Mouse (Mus musculus) limb, embryonic 11.5 days (tissue): Measurements from ENCODE around the gene Gas2l2. TPM values are rescaled to one million over a fixed set of nuclear protein-coding genes. Genes with fewer than 3 reads are reported as not detected.

ENCODE experiments used
- ATAC-seq: fragments of 200-750 bp; cut with Nextera tagmentation; 2 replicates; pipeline ENCODE4 v1.8.0; 2017; ENCODE audit warnings: low read depth; ENCODE audit not compliant: insufficient number of reproducible peaks, low FRiP score, low TSS enrichment
- DNase-seq: peaks from one replicate; pipeline ENCODE4 v3.0.0-alpha.2; 2015; ENCODE audit warnings: low spot score
- H3K27ac ChIP-seq: fragments of 300-500 bp; sonication (generic); replicated peaks from 2 replicates; pipeline ENCODE4 v1.5.1; 2014; ENCODE audit warnings: low read depth, mild to moderate bottlenecking, low read length
- H3K27me3 ChIP-seq: fragments of 300-500 bp; sonication (generic); 2 replicates; pipeline ENCODE4 v1.6.1; 2014; ENCODE audit warnings: mild to moderate bottlenecking, low read length, mixed read lengths; ENCODE audit not compliant: control insufficient read depth, insufficient read depth
- H3K36me3 ChIP-seq: fragments of 300-500 bp; sonication (generic); 2 replicates; pipeline ENCODE4 v1.6.1; 2014; ENCODE audit warnings: mild to moderate bottlenecking, low read length, moderate library complexity, mixed read lengths; ENCODE audit not compliant: control insufficient read depth, insufficient read depth
- H3K4me1 ChIP-seq: fragments of 300-500 bp; sonication (generic); 2 replicates; pipeline ENCODE4 v1.6.1; 2014; ENCODE audit warnings: low read length, mixed read lengths; ENCODE audit not compliant: control insufficient read depth, insufficient read depth
- H3K4me2 ChIP-seq: fragments of 300-500 bp; sonication (generic); 2 replicates; pipeline ENCODE4 v1.6.1; 2014; ENCODE audit warnings: low read depth, mild to moderate bottlenecking, moderate library complexity; ENCODE audit not compliant: severe bottlenecking
- H3K4me3 ChIP-seq: fragments of 300-500 bp; sonication (generic); 2 replicates; pipeline ENCODE4 v1.5.1; 2014; ENCODE audit warnings: low read depth, low read length
- H3K9ac ChIP-seq: fragments of 300-500 bp; sonication (generic); 2 replicates; pipeline ENCODE4 v1.6.1; 2014; ENCODE audit warnings: mild to moderate bottlenecking, low read length
- H3K9me3 ChIP-seq: fragments of 300-500 bp; sonication (generic); 2 replicates; pipeline ENCODE4 v1.6.1; 2016; ENCODE audit warnings: low read length; ENCODE audit not compliant: control insufficient read depth
- WGBS: fragments of 180-500 bp; shearing (Covaris S2); extraction: QIAGEN DNeasy Blood & Tissue Kit; methylation state at CpG from one replicate; pipeline ENCODE4 v1.1.7; 2014; 5-methylcytosine and 5-hydroxymethylcytosine counted together
- polyA plus RNA-seq: library from polyadenylated mRNA; unstranded; fragments of >200 nt; fragmentation: Nextera tagmentation; extraction: Ambion mirVana; gene quantifications from 2 replicates; pipeline ENCODE4 v1.2.1, GENCODE M21; 2014

Gas2l2 gene
- polyA plus RNA-seq, 1 experiment from 2014 or later: not detected

DNA sequence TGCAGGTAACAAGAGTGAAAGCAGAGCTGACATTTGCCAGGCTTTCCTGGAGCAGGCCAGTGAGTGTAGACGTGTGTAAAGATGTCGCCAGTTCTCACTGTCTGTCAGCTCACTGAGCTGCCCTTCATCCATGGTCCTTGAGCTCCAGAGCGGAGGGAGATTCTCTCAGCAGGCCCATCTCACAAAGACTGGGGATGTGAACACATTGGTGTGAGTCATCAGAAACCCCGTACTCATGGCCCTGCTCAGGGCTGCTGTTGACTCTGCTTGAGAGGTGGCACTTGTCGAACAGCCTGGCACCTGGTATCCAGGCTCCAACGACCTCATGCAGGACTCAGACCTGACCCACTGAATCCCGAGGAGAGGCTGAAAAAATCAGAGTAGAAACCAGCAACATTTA lies 25.5 kb downstream of the Gas2l2 start:
- no peak for ATAC-seq
- Histone ChIP-seq H3K4me3 (no peak overlapping the region), H3K4me1 (no peaks in the 10 kb centered on the region), H3K9ac (no peak overlapping the region), H3K9me3 (no peaks in the 10 kb centered on the region), H3K4me2 (no peak overlapping the region), H3K36me3 (no peaks in the 10 kb centered on the region; the same call in 1 of the 2 replicates), H3K27me3 (no peaks in the 10 kb centered on the region), H3K27ac (no peak overlapping the region)
- no peak for DNase-seq
- 87% methylated on average over 7 of the region's 7 CpGs for WGBS

DNA sequence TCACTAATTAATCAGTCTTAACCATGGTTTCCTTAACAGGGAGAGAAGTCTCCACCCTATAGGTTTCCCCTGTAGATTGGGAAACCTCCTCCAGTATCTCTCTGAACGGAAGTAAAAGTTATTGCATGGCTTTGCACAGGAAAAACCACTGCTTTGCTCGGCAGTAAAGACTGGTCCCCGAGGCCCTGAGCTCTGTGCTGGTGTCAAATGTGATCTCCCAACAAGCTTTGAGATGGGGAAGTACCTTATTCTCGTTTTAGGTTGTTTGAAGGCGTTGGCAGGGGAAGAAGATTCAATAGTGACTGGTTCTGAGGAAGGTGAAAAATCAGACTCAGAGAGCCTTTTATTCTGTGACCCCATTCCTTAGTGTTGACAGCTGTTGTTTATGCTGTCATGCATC lies 30.5 kb downstream of the Gas2l2 start:
- no peak for DNase-seq
- ATAC-seq: no peak
- WGBS: 83% methylated on average over 5 of the region's 5 CpGs

DNA sequence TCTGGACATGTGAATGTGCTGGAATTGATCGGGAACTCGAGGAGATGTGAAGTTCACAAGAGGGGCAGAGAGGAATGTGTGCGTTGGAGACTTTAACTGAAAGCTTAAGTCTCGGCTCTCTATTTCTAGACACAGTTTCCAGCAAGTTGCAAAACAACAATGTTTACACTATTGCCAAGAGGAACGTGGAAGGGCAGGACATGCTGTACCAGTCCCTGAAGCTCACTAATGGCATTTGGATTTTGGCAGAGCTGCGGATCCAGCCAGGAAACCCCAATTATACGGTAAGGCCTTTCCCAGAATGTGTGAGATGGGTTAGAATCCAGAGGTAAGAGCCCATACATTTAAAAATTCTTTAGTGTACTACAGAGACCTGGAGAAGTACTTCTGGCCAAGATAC lies 31.6 kb downstream of the Gas2l2 start:
- Histone ChIP-seq H3K9ac (no peak overlapping the region), H3K9me3 (no peaks in the 10 kb centered on the region), H3K4me1 (no peaks in the 10 kb centered on the region), H3K27ac (no peak overlapping the region), H3K4me3 (no peak overlapping the region), H3K36me3 (0 out of 2 replicates have a peak, but pooled peaks cover 5% of the 10 kb centered on the region), H3K27me3 (no peaks in the 10 kb centered on the region), H3K4me2 (no peak overlapping the region)
- WGBS: 91% methylated on average over 7 of the region's 7 CpGs
- ATAC-seq (no peak), DNase-seq (no peak)

More for the DNA sequence above, 30.5 kb downstream of the Gas2l2 start:
- Histone ChIP-seq H3K4me2 (no peak overlapping the region), H3K9me3 (no peaks in the 10 kb centered on the region), H3K36me3 (0 out of 2 replicates have a peak, but pooled peaks cover 5% of the 10 kb centered on the region), H3K4me3 (no peak overlapping the region), H3K4me1 (no peaks in the 10 kb centered on the region), H3K27ac (no peak overlapping the region), H3K27me3 (no peaks in the 10 kb centered on the region), H3K9ac (no peak overlapping the region)

DNA sequence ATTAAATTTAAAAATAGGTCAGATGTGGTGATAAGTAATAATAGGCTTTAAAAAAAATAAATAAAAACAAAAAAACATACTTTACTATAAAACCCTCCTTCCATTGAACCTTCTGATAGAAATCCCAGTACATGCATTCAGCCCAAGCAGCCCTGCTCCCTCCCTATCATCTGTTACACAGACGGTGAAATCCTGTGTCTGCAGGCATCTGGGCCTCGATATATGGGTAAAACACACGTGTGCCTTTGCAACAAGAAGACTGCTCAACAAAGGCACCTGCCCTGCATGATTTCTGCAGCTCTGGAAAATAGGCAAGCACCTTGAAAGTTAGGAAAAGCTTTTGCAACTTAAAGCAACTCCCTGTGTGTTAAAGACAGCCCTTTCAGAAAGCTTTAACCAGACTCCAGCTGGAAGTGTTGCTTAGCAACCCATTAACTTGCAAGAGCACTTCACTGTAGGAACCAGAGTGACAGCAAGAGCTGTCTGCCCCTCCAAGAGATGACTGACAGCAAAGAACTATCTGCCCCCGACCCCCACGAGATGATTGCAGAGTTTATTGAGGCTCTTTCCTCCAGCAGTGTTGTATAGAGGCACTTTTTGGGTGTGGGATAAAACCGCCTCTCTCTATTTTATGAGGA lies 34.3 kb downstream of the Gas2l2 start:
- no peak overlapping the region for H3K4me2 ChIP-seq
- 55% methylated on average over 6 of the region's 6 CpGs for WGBS
- no peaks in the 10 kb centered on the region for H3K27me3 ChIP-seq
- 0 out of 2 replicates have a peak, but pooled peaks cover 5% of the 10 kb centered on the region for H3K36me3 ChIP-seq
- H3K9ac ChIP-seq: no peak overlapping the region
- no peak for DNase-seq
- no peak for ATAC-seq
- no peak overlapping the region for H3K27ac ChIP-seq
- no peaks in the 10 kb centered on the region for H3K4me1 ChIP-seq
- no peaks in the 10 kb centered on the region for H3K9me3 ChIP-seq
- no peak overlapping the region for H3K4me3 ChIP-seq

DNA sequence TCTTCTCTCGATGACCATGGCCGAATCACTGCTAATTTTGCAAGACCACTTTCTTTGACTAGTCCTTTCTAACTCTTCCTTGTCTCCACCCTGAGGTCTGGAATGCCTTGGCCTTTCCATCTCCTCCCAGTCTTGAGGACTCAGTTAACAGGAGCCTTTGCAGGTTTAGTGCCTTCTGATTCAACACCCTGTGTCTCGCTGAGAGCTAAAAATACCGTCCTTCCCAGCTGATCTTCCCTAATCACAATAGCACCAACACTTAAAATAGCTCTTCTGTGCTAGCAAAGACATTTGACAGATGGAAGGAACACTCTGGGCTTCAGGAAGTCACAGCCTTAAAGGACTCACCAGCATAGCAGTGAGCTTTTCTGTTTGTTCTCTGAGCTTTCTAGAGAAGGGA lies 36.2 kb downstream of the Gas2l2 start:
- Histone ChIP-seq H3K4me1 (no peaks in the 10 kb centered on the region), H3K27ac (no peak overlapping the region), H3K9ac (no peak overlapping the region), H3K4me2 (no peak overlapping the region), H3K36me3 (peaks cover 3% of the 10 kb centered on the region; the same call in 1 of the 2 replicates), H3K27me3 (no peaks in the 10 kb centered on the region), H3K4me3 (no peak overlapping the region), H3K9me3 (no peaks in the 10 kb centered on the region)
- WGBS: 90% methylated on average over 4 of the region's 4 CpGs
- DNase-seq (no peak), ATAC-seq (no peak)

DNA sequence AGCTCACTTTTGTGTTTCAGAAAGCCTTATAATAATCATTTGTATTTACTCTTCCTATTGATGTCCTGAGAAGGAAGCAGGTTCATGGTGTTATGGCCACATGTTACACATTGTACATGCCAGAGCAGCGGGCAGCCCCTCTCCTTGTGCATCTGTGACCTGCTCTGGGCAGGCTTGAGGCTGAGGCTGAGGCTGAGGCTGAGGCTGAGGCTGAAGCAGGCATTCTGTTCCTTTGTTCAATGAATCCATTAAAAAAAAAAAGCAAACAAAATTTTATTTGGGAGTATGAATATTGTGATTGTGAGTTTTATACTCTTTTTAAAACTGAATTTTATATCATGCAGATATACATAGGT lies 45.7 kb downstream of the Gas2l2 start:
- Histone ChIP-seq H3K9me3 (no peaks in the 10 kb centered on the region), H3K4me3 (no peak overlapping the region), H3K9ac (no peak overlapping the region), H3K27ac (no peak overlapping the region), H3K4me1 (no peaks in the 10 kb centered on the region), H3K27me3 (no peaks in the 10 kb centered on the region), H3K4me2 (no peak overlapping the region), H3K36me3 (no peaks in the 10 kb centered on the region; the same call in 1 of the 2 replicates)
- DNase-seq (no peak), ATAC-seq (no peak)
- 83% methylated on average over 1 of the region's 1 CpGs for WGBS

DNA sequence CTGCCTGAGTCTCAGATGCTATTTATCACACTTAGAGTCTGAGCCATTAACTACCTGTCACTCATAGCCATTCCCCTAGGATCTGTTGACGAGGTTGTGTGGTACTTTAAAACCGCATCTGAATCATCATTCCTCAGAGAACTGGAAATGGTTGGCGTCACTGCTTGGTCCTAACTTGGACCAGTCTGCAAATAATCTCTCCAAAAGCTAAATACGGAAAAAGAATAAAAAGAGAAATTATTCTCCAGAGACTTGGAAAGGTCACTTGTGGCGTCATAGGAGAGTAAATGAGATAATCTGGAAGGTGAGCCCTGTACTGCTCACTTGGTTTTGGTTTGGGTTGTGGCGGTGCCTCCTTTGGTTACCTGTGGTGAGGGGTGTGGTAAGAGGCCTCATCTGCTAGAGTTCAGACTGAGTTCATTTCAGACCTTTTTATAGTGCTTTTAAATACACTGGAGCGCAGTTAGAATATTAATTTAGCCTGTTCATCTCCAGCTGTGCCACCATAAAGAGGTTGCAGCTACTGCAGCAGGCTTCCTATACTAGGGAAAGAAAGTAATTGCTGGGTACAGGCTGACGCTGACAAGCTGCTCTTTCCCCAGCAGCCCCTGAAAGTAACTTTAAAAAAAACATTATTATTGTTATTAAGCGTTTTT lies 46.3 kb downstream of the Gas2l2 start:
- ATAC-seq (no peak), DNase-seq (no peak)
- 69% methylated on average over 9 of the region's 9 CpGs for WGBS

DNA sequence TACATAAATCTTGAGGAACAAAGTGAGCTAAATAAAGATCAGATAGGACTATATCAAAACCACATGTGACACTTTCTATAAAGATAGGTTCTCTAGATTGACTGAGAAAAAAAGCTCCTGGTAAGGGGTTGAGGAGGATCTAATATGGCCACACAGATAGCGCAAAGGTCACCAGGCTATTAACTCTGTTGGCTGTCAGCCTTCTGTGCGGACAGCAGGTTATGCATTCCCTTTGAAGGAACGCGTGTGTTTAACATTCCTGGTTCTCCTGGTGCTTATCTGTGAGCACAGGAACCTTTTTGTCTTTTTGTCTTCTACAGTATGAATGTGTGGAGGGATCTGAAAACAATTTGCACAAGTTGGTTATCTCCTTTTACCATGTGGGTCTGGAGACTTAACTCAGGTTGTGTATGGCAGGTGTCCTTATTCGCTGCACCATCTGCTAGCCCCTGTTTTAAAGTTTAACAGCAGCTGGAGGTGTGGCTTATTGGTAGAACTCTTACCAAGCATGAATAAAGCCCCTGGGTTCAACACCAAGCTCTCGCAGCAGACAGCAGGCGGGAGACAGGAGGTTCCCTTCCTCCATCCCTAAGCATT lies 49.4 kb downstream of the Gas2l2 start:
- no peak overlapping the region for H3K4me3 ChIP-seq
- no peak overlapping the region for H3K27ac ChIP-seq
- peaks cover 3% of the 10 kb centered on the region; the same call in 1 of the 2 replicates for H3K36me3 ChIP-seq
- H3K4me1 ChIP-seq: no peaks in the 10 kb centered on the region
- ATAC-seq (no peak), DNase-seq (no peak)
- H3K9me3 ChIP-seq: no peaks in the 10 kb centered on the region
- no peak overlapping the region for H3K4me2 ChIP-seq
- H3K27me3 ChIP-seq: no peaks in the 10 kb centered on the region
- 59% methylated on average over 7 of the region's 7 CpGs for WGBS
- no peak overlapping the region for H3K9ac ChIP-seq

More for the DNA sequence above, 46.3 kb downstream of the Gas2l2 start:
- no peak overlapping the region for H3K9ac ChIP-seq
- H3K4me2 ChIP-seq: no peak overlapping the region
- no peaks in the 10 kb centered on the region for H3K4me1 ChIP-seq
- H3K36me3 ChIP-seq: peaks cover under 1% of the 10 kb centered on the region; the same call in 1 of the 2 replicates
- H3K27ac ChIP-seq: no peak overlapping the region
- no peak overlapping the region for H3K4me3 ChIP-seq
- no peaks in the 10 kb centered on the region for H3K9me3 ChIP-seq
- H3K27me3 ChIP-seq: no peaks in the 10 kb centered on the region
